ENCODE assay signal across 9 mouse cellular contexts in the genomic region with DNA sequence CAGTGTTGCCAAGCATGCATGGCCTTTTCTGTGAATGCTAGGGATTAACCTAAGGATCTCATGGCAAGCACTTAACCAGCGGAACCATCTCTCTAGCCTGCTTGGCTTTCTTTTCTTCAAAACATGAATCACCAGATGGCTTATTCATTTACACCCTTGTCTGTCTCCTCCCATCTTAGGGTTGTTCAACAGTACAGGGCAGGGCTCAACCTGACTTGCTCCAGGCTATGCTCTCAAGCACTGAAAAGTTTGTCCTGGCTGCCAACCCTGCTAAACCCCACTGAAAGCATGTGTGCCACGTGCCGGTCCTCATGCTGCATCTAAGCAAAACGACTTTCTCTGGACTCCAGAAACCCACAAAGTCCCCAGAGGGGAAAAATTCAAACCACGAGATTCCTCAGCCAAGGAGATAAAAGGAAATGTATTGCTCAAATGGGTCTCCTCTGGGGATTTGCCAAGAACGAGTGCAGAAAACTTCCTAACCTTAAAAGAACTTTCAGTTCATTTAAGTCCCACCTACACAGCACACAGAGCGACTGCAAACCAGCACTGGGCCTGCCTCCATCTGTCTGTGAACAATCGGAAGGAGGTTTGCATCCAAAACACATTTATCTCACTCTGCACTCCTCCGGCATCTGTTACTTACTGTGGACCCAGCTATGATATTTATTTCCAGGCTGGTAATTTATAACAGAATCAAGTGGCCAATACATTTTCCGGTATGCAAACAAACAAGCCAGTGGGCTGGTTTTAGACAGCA.
DNase-seq lines count a peak whose midpoint lies in the region.
"Had no signal": no experiment of that assay in that cellular context is flagged by ENCODE, and none has a peak within 500 bp of the region (broad histone marks: within the 10 kb centered on the region; RNA-seq: fewer than 3 reads in every experiment).

No protein-coding gene starts in this region.

- DNase-seq in gastrocnemius, adult 18-20 months (ENCODE audit: low spot score), result peak; percentile 11
- DNase-seq in gastrocnemius, postnatal 10 days, result no peak
- DNase-seq in right cerebral cortex, adult 18-20 months, result peak; percentile 67
- no peak for DNase-seq in right cerebral cortex, postnatal 4 days
- DNase-seq in left cerebral cortex, adult 18-20 months (ENCODE audit: low spot score in 2 of 2), result peak; percentile 16 to 53
- peak; percentile 79 for DNase-seq in skeletal muscle tissue, adult 2 months (ENCODE audit: low read depth, low spot score)
- no peak for DNase-seq in natural killer cell, adult 2 months (ENCODE audit: low spot score in 2 of 2)
- DNase-seq in spleen, postnatal 14 days (ENCODE audit: low spot score in 2 of 2), result no peak
- DNase-seq: thymus, postnatal 25 days had no signal

Comparison
In these comparisons a context has a peak if more than half of its experiments do, and no peak if none do; other contexts are left out.
1. DNase-seq: peak in gastrocnemius, adult 18-20 months (single experiment), right cerebral cortex, adult 18-20 months (single experiment), left cerebral cortex, adult 18-20 months (2 of 2) and skeletal muscle tissue, adult 2 months (single experiment); none in gastrocnemius, postnatal 10 days (single experiment), right cerebral cortex, postnatal 4 days (single experiment), natural killer cell, adult 2 months (0 of 2) and spleen, postnatal 14 days (0 of 2).